Mouse (Mus musculus) bone marrow, adult 2 months (tissue): Measurements from ENCODE around the gene Ggct.

Source experiments
- CTCF ChIP-seq: fragments of 200-500 bp; IDR thresholded peaks from 2 replicates; pipeline ENCODE4 v1.5.1; 2011; ENCODE audit warnings: low read length, control low read depth; ENCODE audit not compliant: control insufficient read depth, insufficient read depth
- POLR2A ChIP-seq: fragments of 200-500 bp; IDR thresholded peaks from 2 replicates; pipeline ENCODE4 v1.6.1; 2011; ENCODE audit warnings: low read depth, mild to moderate bottlenecking, control low read depth, low read length, borderline replicate concordance; ENCODE audit not compliant: control insufficient read depth

- TF ChIP-seq POLR2A: no peak
- TF ChIP-seq CTCF: no peak
Measured at GRCm38 (mm10) chr6:55038671-55039445, 46.1 kb upstream of the Ggct start.
